Mouse (Mus musculus) skeletal muscle tissue, adult 2 months (tissue): ENCODE measurements around the gene Trpm4.
"Not testable (repeated sequence)": the region's sequence is repeated elsewhere in the genome, so short reads cannot be mapped to it uniquely, and the experiment has no call there.

Experiments used
- DNase-seq: peaks from one replicate; pipeline ENCODE4 v3.0.0-alpha.2; 2012; ENCODE audit warnings: low read depth, low spot score

Gene Trpm4

GRCm38 (mm10) chr7:45255822-45256221 is 77.8 kb downstream of the Trpm4 start:
- DNase-seq, result not testable (repeated sequence)

DNA sequence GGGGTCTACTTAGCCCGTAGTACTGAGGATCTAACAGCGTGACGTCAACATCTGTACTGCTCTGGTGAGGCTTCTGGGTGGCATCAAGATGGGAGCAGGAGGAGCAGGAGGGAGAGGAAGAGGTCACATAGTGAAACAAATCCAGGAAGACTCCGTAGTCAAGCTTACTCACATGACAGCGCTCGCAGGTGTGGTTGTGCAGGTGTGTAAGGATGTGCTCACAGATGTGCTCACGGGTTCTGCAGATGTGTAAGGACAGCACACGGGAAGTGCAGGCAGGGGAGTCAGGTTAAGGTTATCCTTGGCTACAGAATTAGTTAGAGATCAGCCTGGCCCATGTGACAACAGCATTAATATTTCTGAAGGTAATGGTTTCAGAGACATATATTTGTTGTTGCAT is 79.8 kb downstream of the Trpm4 start:
- no peak for DNase-seq
